Comparison of ENCODE assay signal across 22 mouse cellular contexts in genomic region chr19:6679392-6680307, GRCm38 (mm10).
DNase-seq lines count a peak whose midpoint lies in the region; ATAC-seq lines count a peak whose summit lies in the region.
"Had no signal": no experiment of that assay in that cellular context is flagged by ENCODE, and none has a peak within 500 bp of the region (broad histone marks: within the 10 kb centered on the region; RNA-seq: fewer than 3 reads in every experiment).

No protein-coding gene starts in this region.

- ATAC-seq in hindbrain, embryonic 16.5 days, result no peak
- ATAC-seq in megakaryocyte progenitor cell, adult 5-6 weeks (replicated peaks; ENCODE audit: poor library complexity), result peak; percentile 39
- ATAC-seq: forebrain, embryonic 15.5 days; intestine, embryonic 15.5 days; liver, postnatal 0 days; midbrain, embryonic 15.5 days had no signal

- H3K9ac ChIP-seq in hindbrain, embryonic 16.5 days (ENCODE audit: low read depth, low read length), result no peak overlapping the region
- H3K9ac ChIP-seq: forebrain, embryonic 15.5 days; intestine, embryonic 15.5 days; limb, embryonic 15.5 days; liver, postnatal 0 days; midbrain, embryonic 15.5 days; stomach, embryonic 15.5 days had no signal

- peak overlapping the region; percentile 77 for H3K27ac ChIP-seq in hindbrain, embryonic 10.5 days
- H3K27ac ChIP-seq in hindbrain, embryonic 16.5 days (ENCODE audit: low read depth, low read length), result no peak overlapping the region
- H3K27ac ChIP-seq: forebrain, embryonic 15.5 days; gastrocnemius, adult 2 months; intestine, embryonic 15.5 days; limb, embryonic 15.5 days; midbrain, embryonic 15.5 days; stomach, embryonic 15.5 days had no signal

- H3K27me3 ChIP-seq in hindbrain, embryonic 10.5 days (ENCODE audit: insufficient read depth, poor library complexity, severe bottlenecking), result peaks cover 7% of the 10 kb centered on the region; the same call in 1 of the 2 replicates
- H3K27me3 ChIP-seq in hindbrain, embryonic 16.5 days (replicated peaks; ENCODE audit: control insufficient read depth, insufficient read depth, low read length), result no peaks in the 10 kb centered on the region; the same call in 1 of the 2 replicates
- H3K27me3 ChIP-seq: forebrain, embryonic 15.5 days; intestine, embryonic 15.5 days; midbrain, embryonic 15.5 days; stomach, embryonic 15.5 days had no signal

- WGBS in hindbrain, embryonic 10.5 days, result 20% methylated on average over 13 of the region's 14 CpGs
- WGBS in hindbrain, embryonic 16.5 days, result 13% methylated on average over 10 of the region's 14 CpGs

- no peak overlapping the region for H3K4me3 ChIP-seq in hindbrain, embryonic 10.5 days
- no peak overlapping the region for H3K4me3 ChIP-seq in hindbrain, embryonic 16.5 days (ENCODE audit: low read length)
- H3K4me3 ChIP-seq: forebrain, embryonic 15.5 days; gastrocnemius, adult 2 months; intestine, embryonic 15.5 days; limb, embryonic 15.5 days; midbrain, embryonic 15.5 days; stomach, embryonic 15.5 days had no signal

- no peak overlapping the region for H3K4me2 ChIP-seq in hindbrain, embryonic 16.5 days (ENCODE audit: low read length)
- H3K4me2 ChIP-seq: forebrain, embryonic 15.5 days; intestine, embryonic 15.5 days; limb, embryonic 15.5 days; midbrain, embryonic 15.5 days; stomach, embryonic 15.5 days had no signal

- H3K36me3 ChIP-seq in hindbrain, embryonic 10.5 days, result no peaks in the 10 kb centered on the region
- H3K36me3 ChIP-seq in hindbrain, embryonic 16.5 days (ENCODE audit: control insufficient read depth, insufficient read depth, low read length), result no peaks in the 10 kb centered on the region
- H3K36me3 ChIP-seq: forebrain, embryonic 15.5 days; intestine, embryonic 15.5 days; limb, embryonic 15.5 days; midbrain, embryonic 15.5 days; stomach, embryonic 15.5 days had no signal

- H3K4me1 ChIP-seq in hindbrain, embryonic 10.5 days (replicated peaks), result peaks cover 28% of the 10 kb centered on the region
- H3K4me1 ChIP-seq in hindbrain, embryonic 16.5 days (ENCODE audit: control insufficient read depth, insufficient read depth, low read depth, low read length), result no peaks in the 10 kb centered on the region; the same call in 1 of the 2 replicates
- H3K4me1 ChIP-seq: forebrain, embryonic 15.5 days; intestine, embryonic 15.5 days; limb, embryonic 15.5 days; stomach, embryonic 15.5 days had no signal

- H3K9me3 ChIP-seq in hindbrain, embryonic 10.5 days, result no peaks in the 10 kb centered on the region
- no peaks in the 10 kb centered on the region for H3K9me3 ChIP-seq in hindbrain, embryonic 16.5 days (ENCODE audit: control insufficient read depth, low read length)
- H3K9me3 ChIP-seq: forebrain, embryonic 15.5 days; intestine, embryonic 15.5 days; limb, embryonic 15.5 days; midbrain, embryonic 15.5 days; stomach, embryonic 15.5 days had no signal

- peak; percentile 50 for DNase-seq in hindbrain, embryonic 10.5 days (ENCODE audit: low spot score)
- DNase-seq in A20 (ENCODE audit: low read depth, low spot score), result peak; percentile 48
- peak; percentile 69 for DNase-seq in R1 (ENCODE audit: low read depth, low spot score)
- DNase-seq in layer of hippocampus, adult 8-10 months (ENCODE audit: low spot score in 2 of 2), result no peak
- no peak for DNase-seq in c-Kit-positive CD71-positive TER-119-positive erythroid progenitor cells, embryonic 14.5 days (ENCODE audit: low spot score)
- DNase-seq: adrenal gland, postnatal 10 days; cerebellum, adult 8-10 months; gastrocnemius, adult 2 months; heart, adult 11 months; heart, postnatal 4 days; kidney, postnatal 4 days; liver, postnatal 0 days; lung, postnatal 36 days; right cerebral cortex, adult 18-20 months; thymus, adult 2 months had no signal

Comparison
In these comparisons a context has a peak if more than half of its experiments do, and no peak if none do; other contexts are left out.
1. DNase-seq: peak in hindbrain, embryonic 10.5 days (single experiment), A20 (single experiment) and R1 (single experiment); none in layer of hippocampus, adult 8-10 months (0 of 2) and c-Kit-positive CD71-positive TER-119-positive erythroid progenitor cells, embryonic 14.5 days (single experiment).